Mouse (Mus musculus): ENCODE results near the gene Dock1. TPM values are rescaled to one million over a fixed set of nuclear protein-coding genes. Genes with fewer than 3 reads are reported as not detected.

Dock1 gene
- polyA plus RNA-seq, 1 experiment from 2014 or later: 18.4 TPM

DNA sequence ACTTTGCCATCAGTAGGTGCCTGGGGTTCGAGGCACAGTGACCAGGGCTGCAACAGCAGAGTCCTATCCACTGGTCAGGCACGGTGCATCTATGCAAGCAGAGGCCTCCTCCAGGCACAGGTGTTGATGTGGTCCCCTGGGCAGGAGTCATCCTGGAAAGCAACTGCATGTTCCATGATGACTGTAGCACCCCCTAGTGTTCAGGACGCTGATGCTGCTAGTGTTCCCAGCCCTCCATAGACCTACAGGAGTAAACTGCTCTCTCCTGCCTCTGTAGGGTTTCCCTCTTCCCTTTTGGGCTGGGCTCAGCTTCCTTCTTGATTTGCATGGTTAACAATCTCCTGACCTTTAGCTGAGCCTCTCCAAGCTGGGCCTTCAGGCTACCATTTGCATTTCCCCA lies 494.7 kb downstream of the Dock1 start:
- no peak overlapping the region for H3K9ac ChIP-seq
- H3K4me2 ChIP-seq (replicated peaks): no peak overlapping the region
- no peaks in the 10 kb centered on the region; the same call in 1 of the 2 replicates for H3K36me3 ChIP-seq
- no peak overlapping the region for H3K27ac ChIP-seq
- no peaks in the 10 kb centered on the region for H3K9me3 ChIP-seq
- 40% methylated on average over 3 of the region's 3 CpGs for whole genome bisulfite sequencing
- H3K4me3 ChIP-seq: no peak overlapping the region
- ATAC-seq (ENCODE audit: low FRiP score, low read depth): no peak
- no peaks in the 10 kb centered on the region for H3K27me3 ChIP-seq (replicated peaks)
- H3K4me1 ChIP-seq: no peaks in the 10 kb centered on the region

DNA sequence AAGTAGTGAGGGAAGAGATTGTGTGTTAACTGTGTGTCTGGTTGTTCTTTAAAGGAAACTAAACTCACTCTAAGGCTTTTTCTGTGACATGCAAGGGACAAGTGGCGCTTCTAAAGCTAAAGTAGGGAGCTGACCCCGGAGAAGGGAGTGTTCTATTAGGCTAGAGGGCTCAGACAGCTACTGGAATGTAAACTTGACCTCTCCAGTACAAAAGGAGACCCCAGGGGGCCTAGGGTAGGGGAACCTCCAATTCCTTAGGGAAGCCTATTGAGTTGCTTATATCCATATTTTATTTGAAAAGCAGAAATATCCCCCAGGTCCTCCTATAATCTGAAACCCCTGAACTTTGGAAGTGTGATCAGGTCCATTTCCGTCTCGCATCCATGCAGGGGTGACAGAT lies 499.5 kb downstream of the Dock1 start:
- ATAC-seq (ENCODE audit: low FRiP score, low read depth): no peak
- no peaks in the 10 kb centered on the region for H3K9me3 ChIP-seq
- no peak overlapping the region for H3K4me3 ChIP-seq
- H3K36me3 ChIP-seq: no peaks in the 10 kb centered on the region; the same call in 1 of the 2 replicates
- H3K27me3 ChIP-seq (replicated peaks): no peaks in the 10 kb centered on the region
- no peak overlapping the region for H3K27ac ChIP-seq
- H3K4me1 ChIP-seq: no peaks in the 10 kb centered on the region
- H3K4me2 ChIP-seq (replicated peaks): no peak overlapping the region
- WGBS: 69% methylated on average over 4 of the region's 4 CpGs
- H3K9ac ChIP-seq: no peak overlapping the region

DNA sequence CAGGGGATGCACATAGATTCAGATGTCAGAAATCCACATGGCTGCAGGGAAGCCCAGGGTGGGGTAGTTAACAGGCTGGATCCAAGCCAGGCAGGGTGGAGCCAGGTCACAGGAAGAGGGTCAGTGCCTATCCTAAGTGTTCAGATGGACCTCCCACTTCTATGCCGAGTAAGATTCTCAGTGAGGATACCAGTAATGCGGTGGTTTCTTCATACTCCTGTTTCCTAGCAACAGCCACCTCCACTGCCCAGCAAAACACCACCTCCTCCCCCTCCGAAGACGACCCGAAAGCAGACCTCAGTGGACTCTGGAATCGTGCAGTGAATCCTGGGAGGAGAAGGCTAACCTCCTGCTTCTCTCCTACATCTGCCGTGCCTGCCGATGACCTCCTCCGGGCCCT lies 501.8 kb downstream of the Dock1 start:
- no peak overlapping the region for H3K27ac ChIP-seq
- no peaks in the 10 kb centered on the region for H3K27me3 ChIP-seq (replicated peaks)
- no peak overlapping the region for H3K4me2 ChIP-seq (replicated peaks)
- no peaks in the 10 kb centered on the region for H3K4me1 ChIP-seq
- no peaks in the 10 kb centered on the region; the same call in 1 of the 2 replicates for H3K36me3 ChIP-seq
- H3K4me3 ChIP-seq: no peak overlapping the region
- H3K9ac ChIP-seq: no peak overlapping the region
- no peak for ATAC-seq (ENCODE audit: low FRiP score, low read depth)
- H3K9me3 ChIP-seq: no peaks in the 10 kb centered on the region
- 78% methylated on average over 9 of the region's 9 CpGs for WGBS

DNA sequence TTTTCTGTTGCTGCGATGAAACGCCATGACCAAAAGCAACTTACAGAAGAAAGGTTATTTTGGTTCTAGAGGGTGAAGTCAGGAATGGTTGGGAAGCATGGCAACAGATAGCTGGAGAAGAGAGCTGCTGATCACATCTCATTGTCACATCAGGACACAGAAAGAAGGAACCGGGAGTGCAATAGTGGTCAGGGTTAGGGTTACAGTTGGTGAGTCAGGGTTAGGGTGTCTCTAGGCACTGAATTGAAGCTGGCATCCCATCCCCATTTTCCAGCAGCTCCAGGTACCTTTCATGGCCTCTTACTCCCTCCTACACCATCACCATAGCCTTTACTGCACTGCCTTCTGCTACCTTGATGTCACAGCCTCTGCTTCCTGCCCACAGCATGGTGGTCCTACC lies 523.7 kb downstream of the Dock1 start:
- WGBS: 95% methylated on average over 3 of the region's 3 CpGs
- Histone ChIP-seq H3K27ac (no peak overlapping the region), H3K4me2 (replicated peaks) (no peak overlapping the region), H3K36me3 (no peaks in the 10 kb centered on the region), H3K9me3 (no peaks in the 10 kb centered on the region), H3K4me1 (no peaks in the 10 kb centered on the region), H3K4me3 (no peak overlapping the region), H3K9ac (no peak overlapping the region), H3K27me3 (replicated peaks) (no peaks in the 10 kb centered on the region)
- ATAC-seq (ENCODE audit: low FRiP score, low read depth): no peak

DNA sequence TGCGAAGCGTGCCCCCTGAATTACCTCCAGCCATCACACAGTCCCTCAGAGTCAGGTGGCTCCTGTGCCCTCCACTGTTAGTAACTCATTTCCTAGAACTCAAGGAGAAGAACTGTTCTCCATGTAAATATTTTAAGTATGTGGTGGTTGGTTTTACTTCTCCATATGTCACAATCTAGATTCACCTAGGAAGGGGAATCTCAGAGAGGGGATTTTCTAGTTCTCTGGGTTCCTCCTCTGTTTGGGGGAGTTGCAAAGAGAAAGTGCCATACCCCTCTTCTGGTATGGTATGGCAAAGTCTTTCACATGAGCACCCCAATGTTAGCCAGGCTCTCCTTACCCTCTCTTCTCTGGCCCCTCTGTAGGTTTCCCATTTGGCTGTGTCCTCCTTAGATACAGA lies 525.2 kb downstream of the Dock1 start:
- Histone ChIP-seq H3K9me3 (no peaks in the 10 kb centered on the region), H3K9ac (no peak overlapping the region), H3K27me3 (replicated peaks) (no peaks in the 10 kb centered on the region), H3K4me3 (no peak overlapping the region), H3K27ac (no peak overlapping the region), H3K4me2 (replicated peaks) (no peak overlapping the region), H3K36me3 (no peaks in the 10 kb centered on the region), H3K4me1 (no peaks in the 10 kb centered on the region)
- WGBS: 93% methylated on average over 2 of the region's 2 CpGs
- ATAC-seq (ENCODE audit: low FRiP score, low read depth): no peak

DNA sequence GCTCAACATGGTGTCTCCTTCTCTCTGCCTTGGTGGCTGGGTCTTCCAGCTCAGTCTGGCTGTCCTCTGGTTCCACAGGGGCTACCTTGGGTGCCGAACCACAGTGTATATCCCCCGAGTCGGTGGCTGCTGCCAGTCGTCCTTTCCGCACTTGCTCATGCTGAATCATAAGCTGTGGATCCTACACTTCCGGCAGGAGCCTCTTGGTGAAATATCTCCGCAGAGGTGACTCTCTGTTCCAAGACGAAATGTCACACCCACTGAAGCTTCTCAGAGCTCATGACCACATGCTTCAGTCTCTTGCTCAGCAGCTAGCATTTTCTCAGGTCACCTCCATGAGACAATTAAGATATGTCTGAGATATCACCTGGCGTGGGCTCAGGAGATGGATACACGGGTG lies 526.4 kb downstream of the Dock1 start:
- Histone ChIP-seq H3K4me3 (no peak overlapping the region), H3K36me3 (no peaks in the 10 kb centered on the region), H3K9me3 (no peaks in the 10 kb centered on the region), H3K27ac (no peak overlapping the region), H3K27me3 (replicated peaks) (no peaks in the 10 kb centered on the region), H3K4me1 (no peaks in the 10 kb centered on the region), H3K9ac (no peak overlapping the region), H3K4me2 (replicated peaks) (no peak overlapping the region)
- no peak for ATAC-seq (ENCODE audit: low FRiP score, low read depth)
- WGBS: 85% methylated on average over 10 of the region's 10 CpGs

DNA sequence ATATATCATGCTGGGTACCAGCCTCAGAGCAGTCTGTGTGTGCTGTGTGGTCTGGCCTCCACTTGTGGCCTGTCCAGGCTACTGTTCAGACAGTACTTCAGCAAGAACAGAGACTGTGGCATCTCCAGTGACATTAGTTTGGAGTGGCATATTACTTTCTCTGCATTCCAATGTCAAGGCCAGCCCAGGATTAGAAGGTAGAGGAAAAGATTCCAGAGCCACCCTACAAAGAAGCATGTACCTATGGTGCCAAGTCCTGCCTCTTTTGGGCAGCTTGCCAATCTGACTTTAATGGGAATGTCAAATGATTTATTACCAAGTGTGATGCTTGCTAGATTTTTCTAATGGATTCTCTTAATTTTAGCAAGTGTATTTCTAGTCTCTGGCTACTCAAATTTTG lies 533.5 kb downstream of the Dock1 start:
- Histone ChIP-seq H3K4me2 (replicated peaks) (no peak overlapping the region), H3K4me1 (0 out of 2 replicates have a peak, but pooled peaks cover 4% of the 10 kb centered on the region), H3K27me3 (replicated peaks) (no peaks in the 10 kb centered on the region), H3K9ac (no peak overlapping the region), H3K4me3 (no peak overlapping the region), H3K9me3 (no peaks in the 10 kb centered on the region), H3K27ac (no peak overlapping the region), H3K36me3 (no peaks in the 10 kb centered on the region)
- no peak for ATAC-seq (ENCODE audit: low FRiP score, low read depth)

DNA sequence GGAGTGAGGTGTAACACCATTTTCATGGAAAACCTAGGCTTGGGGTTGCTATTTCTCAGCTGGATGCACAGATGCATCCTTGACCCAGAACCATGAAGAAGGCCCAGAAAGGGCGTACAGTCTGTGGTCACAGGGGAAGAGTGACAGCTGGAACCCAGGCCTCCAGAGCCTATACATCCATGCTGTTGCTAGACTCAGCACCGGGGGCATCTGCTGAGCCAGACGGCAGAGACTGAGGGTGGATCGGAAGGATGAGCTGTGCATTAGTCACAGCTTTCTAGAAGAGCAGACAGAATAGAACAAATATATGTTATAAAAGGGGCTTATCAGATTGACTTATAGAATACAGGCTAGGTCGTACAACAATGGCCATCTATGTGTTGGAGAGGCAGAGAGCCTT lies 534.7 kb downstream of the Dock1 start:
- H3K27ac ChIP-seq: no peak overlapping the region
- 72% methylated on average over 5 of the region's 5 CpGs for WGBS
- no peaks in the 10 kb centered on the region for H3K36me3 ChIP-seq
- ATAC-seq (ENCODE audit: low FRiP score, low read depth): no peak
- no peak overlapping the region for H3K4me2 ChIP-seq (replicated peaks)
- H3K4me1 ChIP-seq: 0 out of 2 replicates have a peak, but pooled peaks cover 4% of the 10 kb centered on the region
- no peak overlapping the region for H3K9ac ChIP-seq
- H3K9me3 ChIP-seq: no peaks in the 10 kb centered on the region
- H3K27me3 ChIP-seq (replicated peaks): no peaks in the 10 kb centered on the region
- no peak overlapping the region for H3K4me3 ChIP-seq

DNA sequence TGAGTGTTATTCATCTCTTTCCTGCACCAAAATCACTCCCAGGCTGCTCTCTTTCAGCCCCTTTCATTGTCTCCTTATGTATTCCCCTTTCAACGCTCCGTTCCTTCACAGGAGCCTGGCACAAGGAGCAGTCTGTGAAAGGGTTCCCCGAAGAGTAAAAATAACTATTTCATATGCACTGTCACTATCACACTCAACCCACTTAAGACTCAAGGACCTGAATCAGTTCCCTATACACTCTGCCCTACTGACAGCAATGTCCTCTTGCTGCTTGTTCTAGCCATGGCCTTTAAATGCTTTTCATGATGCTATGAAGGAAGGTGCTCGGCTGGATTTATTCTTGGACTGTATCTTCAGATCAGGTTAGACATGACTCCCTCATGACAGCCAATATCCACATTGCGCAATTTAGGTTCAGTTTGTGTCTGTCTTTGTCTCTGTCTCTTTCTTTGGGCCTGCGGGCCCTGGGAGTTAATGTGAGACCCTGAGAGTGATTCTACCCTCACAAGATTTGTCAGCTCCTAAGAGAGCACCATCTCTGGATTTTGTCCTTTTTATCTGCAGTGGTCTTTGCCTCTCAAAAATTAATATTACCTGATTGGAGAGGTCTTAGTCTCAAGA lies 538.6 kb downstream of the Dock1 start:
- H3K4me3 ChIP-seq: no peak overlapping the region
- WGBS: 90% methylated on average over 6 of the region's 6 CpGs
- H3K27me3 ChIP-seq (replicated peaks): no peaks in the 10 kb centered on the region
- no peaks in the 10 kb centered on the region for H3K4me1 ChIP-seq
- no peak for ATAC-seq (ENCODE audit: low FRiP score, low read depth)
- no peak overlapping the region for H3K27ac ChIP-seq
- H3K9me3 ChIP-seq: no peaks in the 10 kb centered on the region
- no peak overlapping the region for H3K9ac ChIP-seq
- no peak overlapping the region for H3K4me2 ChIP-seq (replicated peaks)
- H3K36me3 ChIP-seq: no peaks in the 10 kb centered on the region

DNA sequence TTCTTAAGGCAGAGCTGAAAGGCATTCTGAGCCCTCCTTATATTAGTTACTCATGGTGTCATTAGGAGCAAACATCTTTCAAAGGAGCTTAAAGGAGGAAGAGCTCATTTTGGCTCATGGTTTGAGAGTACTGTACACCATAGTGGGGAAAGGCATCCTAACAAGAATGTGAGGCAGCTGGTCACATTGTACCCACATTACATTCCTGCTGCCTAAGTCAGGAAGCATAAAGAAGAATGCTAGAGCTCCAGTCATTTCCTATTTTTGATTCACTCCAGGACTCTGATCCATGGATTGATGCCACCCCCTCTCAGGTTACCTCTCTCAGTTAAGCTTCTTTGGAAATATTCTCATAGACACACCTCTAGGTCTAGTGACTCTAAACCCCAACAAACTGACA lies 539.8 kb downstream of the Dock1 start:
- no peaks in the 10 kb centered on the region for H3K9me3 ChIP-seq
- no peaks in the 10 kb centered on the region for H3K36me3 ChIP-seq
- no peak overlapping the region for H3K27ac ChIP-seq
- no peaks in the 10 kb centered on the region for H3K4me1 ChIP-seq
- H3K27me3 ChIP-seq (replicated peaks): no peaks in the 10 kb centered on the region
- H3K4me3 ChIP-seq: no peak overlapping the region
- H3K4me2 ChIP-seq (replicated peaks): no peak overlapping the region
- no peak overlapping the region for H3K9ac ChIP-seq
- no peak for ATAC-seq (ENCODE audit: low FRiP score, low read depth)

DNA sequence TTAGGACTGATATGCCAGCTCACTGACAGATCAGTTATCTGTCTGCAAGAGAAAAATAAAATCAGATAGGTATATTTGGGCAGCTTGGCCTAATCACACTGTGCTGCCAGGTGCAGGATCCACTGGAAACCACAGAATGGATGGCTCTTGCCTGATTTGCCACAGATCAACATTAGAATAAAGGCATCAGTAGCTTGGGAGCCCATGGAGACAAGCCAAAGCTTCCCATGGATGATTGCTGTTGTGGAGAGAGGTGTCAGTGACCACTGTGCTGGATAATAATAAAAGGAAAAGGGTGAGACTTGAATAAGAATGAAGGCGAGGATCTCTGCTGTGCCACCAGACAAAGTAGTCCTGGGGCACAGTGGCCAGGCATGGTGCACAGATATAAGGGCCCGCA lies 540.4 kb downstream of the Dock1 start:
- H3K36me3 ChIP-seq: no peaks in the 10 kb centered on the region
- H3K4me3 ChIP-seq: no peak overlapping the region
- no peaks in the 10 kb centered on the region for H3K9me3 ChIP-seq
- ATAC-seq (ENCODE audit: low FRiP score, low read depth): no peak
- no peak overlapping the region for H3K27ac ChIP-seq
- WGBS: 90% methylated on average over 2 of the region's 2 CpGs
- no peaks in the 10 kb centered on the region for H3K27me3 ChIP-seq (replicated peaks)
- no peak overlapping the region for H3K4me2 ChIP-seq (replicated peaks)
- H3K4me1 ChIP-seq: no peaks in the 10 kb centered on the region
- no peak overlapping the region for H3K9ac ChIP-seq

DNA sequence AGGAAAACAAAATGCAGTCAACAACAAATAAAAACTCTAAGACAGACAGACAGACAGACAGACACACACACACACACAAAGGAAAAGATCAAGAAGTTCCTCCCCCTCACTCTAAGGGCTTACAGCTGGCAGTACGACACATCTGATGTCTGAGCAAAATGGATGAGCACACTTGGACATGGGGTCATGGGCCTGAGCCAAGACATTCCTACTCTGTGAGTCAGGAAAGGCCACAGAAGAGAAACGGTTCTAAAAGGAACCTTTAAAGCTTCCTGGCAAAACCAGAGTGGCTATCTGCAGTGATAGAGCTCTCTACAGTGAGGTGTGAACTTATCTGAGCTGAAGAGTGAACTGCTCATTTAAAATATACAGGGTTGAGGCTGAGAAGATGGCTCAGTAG lies 542.1 kb downstream of the Dock1 start:
- Histone ChIP-seq H3K4me3 (no peak overlapping the region), H3K9ac (no peak overlapping the region), H3K4me1 (no peaks in the 10 kb centered on the region), H3K9me3 (no peaks in the 10 kb centered on the region), H3K4me2 (replicated peaks) (no peak overlapping the region), H3K27ac (no peak overlapping the region), H3K36me3 (no peaks in the 10 kb centered on the region), H3K27me3 (replicated peaks) (no peaks in the 10 kb centered on the region)
- 65% methylated on average over 2 of the region's 2 CpGs for WGBS
- ATAC-seq (ENCODE audit: low FRiP score, low read depth): no peak

DNA sequence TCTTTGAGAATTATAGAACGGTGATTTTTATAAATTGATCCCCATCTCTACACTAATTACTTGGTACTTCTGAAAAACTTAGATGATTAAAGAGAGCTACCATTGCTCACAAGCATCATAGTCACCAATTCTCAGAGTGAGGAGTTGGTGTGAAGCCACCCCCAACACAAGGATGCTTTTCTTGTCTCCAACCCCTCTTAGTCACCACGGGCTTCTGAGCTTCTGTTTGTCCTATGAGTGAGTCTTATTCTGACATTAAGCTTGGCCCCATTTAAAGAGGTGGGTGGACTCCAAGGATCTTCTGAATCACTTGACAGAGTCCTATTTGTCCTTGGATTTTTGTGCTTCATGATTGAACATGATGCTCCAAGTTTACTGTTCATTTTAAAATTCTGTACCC lies 551.0 kb downstream of the Dock1 start:
- H3K4me3 ChIP-seq: no peak overlapping the region
- no peaks in the 10 kb centered on the region for H3K4me1 ChIP-seq
- no peak overlapping the region for H3K9ac ChIP-seq
- no peak overlapping the region for H3K27ac ChIP-seq
- 0 out of 2 replicates have a peak, but pooled peaks cover 3% of the 10 kb centered on the region for H3K9me3 ChIP-seq
- no peaks in the 10 kb centered on the region for H3K27me3 ChIP-seq (replicated peaks)
- 84% methylated on average over 2 of the region's 2 CpGs for WGBS
- H3K4me2 ChIP-seq (replicated peaks): no peak overlapping the region
- no peaks in the 10 kb centered on the region for H3K36me3 ChIP-seq
- no peak for ATAC-seq (ENCODE audit: low FRiP score, low read depth)
